Mouse (Mus musculus): ENCODE results near the gene Paqr9. TPM values are rescaled to one million over a fixed set of nuclear protein-coding genes. Genes with fewer than 3 reads are reported as not detected.

Paqr9 gene
- polyA plus RNA-seq, 1 experiment from 2014 or later = 0.04 TPM

Other genes with a start within 250 kb of the Paqr9 start
- 0.91 and 1.0 TPM in 2 replicates for gene Chst2, start 152.9 kb upstream of the Paqr9 start, polyA plus RNA-seq (2015; fragmentation: Nextera tagmentation; extraction: Ambion mirVana)
- 161 and 164 TPM in 2 replicates for gene U2surp, start 47.7 kb upstream of the Paqr9 start, polyA plus RNA-seq (2015; fragmentation: Nextera tagmentation; extraction: Ambion mirVana)
- gene Pcolce2, start 77.9 kb downstream of the Paqr9 start, polyA plus RNA-seq (2015; fragmentation: Nextera tagmentation; extraction: Ambion mirVana) = 3.3 and 4.9 TPM in 2 replicates
- gene Trpc1, start 190.7 kb downstream of the Paqr9 start, polyA plus RNA-seq (2015; fragmentation: Nextera tagmentation; extraction: Ambion mirVana) = 1.0 and 1.1 TPM in 2 replicates

All from thymus, postnatal 0 days (tissue).